Mouse (Mus musculus) embryonic fibroblast, embryonic 13.5 days (primary cell): ENCODE data around the gene Mical1.

Experiments used
- CTCF ChIP-seq: IDR thresholded peaks from 2 replicates; pipeline ENCODE4 v1.5.1; 2011; ENCODE audit warnings: mild to moderate bottlenecking, control low read depth, low read length, moderate library complexity, borderline replicate concordance; ENCODE audit not compliant: insufficient read depth
- POLR2A ChIP-seq: IDR thresholded peaks from 2 replicates; pipeline ENCODE4 v1.6.1; 2011; ENCODE audit warnings: low read depth, mild to moderate bottlenecking, control low read depth, low read length, moderate library complexity

GRCm38 (mm10) chr10:41473782-41474468 is 2.2 kb upstream of the Mical1 start:
- TF ChIP-seq CTCF (no peak), POLR2A (no peak)
